Mouse (Mus musculus): ENCODE measurements around the gene Susd1. TPM values are rescaled to one million over a fixed set of nuclear protein-coding genes. Genes with fewer than 3 reads are reported as not detected.

The Susd1 gene
- polyA plus RNA-seq, 1 experiment from 2014 or later = 2.1 TPM

DNA sequence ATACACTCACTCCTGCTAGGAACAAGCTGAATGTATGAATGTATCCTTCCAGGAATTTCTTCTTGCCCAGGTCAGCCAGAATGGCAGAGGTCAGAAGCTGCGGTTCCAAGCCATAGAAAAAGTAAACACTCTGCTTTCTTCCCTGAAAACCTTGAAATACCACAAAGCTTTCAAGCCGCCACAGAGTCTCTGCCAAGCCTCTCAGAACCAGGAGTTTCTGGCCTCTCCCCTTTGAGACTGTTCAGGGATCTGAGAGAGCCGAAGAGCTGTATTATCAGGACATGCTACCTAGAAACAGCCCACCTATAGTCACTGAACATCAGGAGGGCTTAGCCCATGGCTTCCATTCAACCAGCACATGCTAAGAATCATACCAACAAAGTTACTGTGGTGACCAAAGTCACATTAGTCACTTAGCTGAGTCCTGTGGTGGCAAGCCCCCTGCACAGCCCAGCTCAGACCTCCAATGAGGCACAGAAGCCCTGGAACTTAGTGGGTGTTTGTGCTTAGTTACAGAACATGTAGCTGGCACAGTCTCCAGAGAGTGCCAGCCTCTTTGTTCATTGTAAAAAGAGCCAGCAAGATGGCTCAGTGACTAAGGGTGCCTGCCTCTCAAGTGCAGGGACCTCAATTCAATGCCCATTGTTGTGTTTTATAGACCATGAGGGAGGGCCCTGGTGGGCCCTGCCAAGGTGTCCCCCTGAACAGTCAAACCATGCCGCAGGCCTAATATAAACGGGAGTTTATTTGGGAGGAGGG, 16.2 kb downstream of the Susd1 start:
- no peak overlapping the region for H3K9ac ChIP-seq (ENCODE audit: low read depth, low read length)
- H3K36me3 ChIP-seq (ENCODE audit: control insufficient read depth, insufficient read depth, low read length) = no peaks in the 10 kb centered on the region
- H3K4me2 ChIP-seq (ENCODE audit: low read depth, low read length) = no peak overlapping the region
- no peak overlapping the region for H3K27ac ChIP-seq (replicated peaks; ENCODE audit: low read depth, low read length)
- 56% methylated on average over 5 of the region's 5 CpGs for WGBS
- H3K9me3 ChIP-seq (ENCODE audit: control insufficient read depth, low read length) = no peaks in the 10 kb centered on the region
- no peaks in the 10 kb centered on the region for H3K27me3 ChIP-seq (replicated peaks; ENCODE audit: control insufficient read depth, insufficient read depth, low read length)
- no peaks in the 10 kb centered on the region for H3K4me1 ChIP-seq (ENCODE audit: control insufficient read depth, insufficient read depth, low read length)
- H3K4me3 ChIP-seq (ENCODE audit: low read depth, low read length) = no peak overlapping the region
- DNase-seq (ENCODE audit: low spot score) (no peak), ATAC-seq (ENCODE audit: low read depth) (no peak)

- Histone ChIP-seq H3K27me3 (replicated peaks; ENCODE audit: control insufficient read depth, insufficient read depth, low read length) (no peaks in the 10 kb centered on the region), H3K4me3 (ENCODE audit: low read depth, low read length) (no peak overlapping the region), H3K9ac (ENCODE audit: low read depth, low read length) (no peak overlapping the region), H3K36me3 (ENCODE audit: control insufficient read depth, insufficient read depth, low read length) (no peaks in the 10 kb centered on the region), H3K9me3 (ENCODE audit: control insufficient read depth, low read length) (no peaks in the 10 kb centered on the region), H3K4me2 (ENCODE audit: low read depth, low read length) (no peak overlapping the region), H3K27ac (replicated peaks; ENCODE audit: low read depth, low read length) (no peak overlapping the region), H3K4me1 (ENCODE audit: control insufficient read depth, insufficient read depth, low read length) (no peaks in the 10 kb centered on the region)
- ATAC-seq (ENCODE audit: low read depth) (no peak), DNase-seq (ENCODE audit: low spot score) (no peak)
- 65% methylated on average over 5 of the region's 5 CpGs for WGBS
Measured at GRCm38 (mm10) chr4:59421369-59421746, 17.1 kb downstream of the Susd1 start.

- no peak overlapping the region for H3K9ac ChIP-seq (ENCODE audit: low read depth, low read length)
- DNase-seq (ENCODE audit: low spot score) = no peak
- no peak overlapping the region for H3K27ac ChIP-seq (replicated peaks; ENCODE audit: low read depth, low read length)
- H3K9me3 ChIP-seq (ENCODE audit: control insufficient read depth, low read length) = no peaks in the 10 kb centered on the region
- ATAC-seq (ENCODE audit: low read depth) = no peak
- no peaks in the 10 kb centered on the region for H3K27me3 ChIP-seq (replicated peaks; ENCODE audit: control insufficient read depth, insufficient read depth, low read length)
- no peak overlapping the region for H3K4me3 ChIP-seq (ENCODE audit: low read depth, low read length)
- no peaks in the 10 kb centered on the region for H3K4me1 ChIP-seq (ENCODE audit: control insufficient read depth, insufficient read depth, low read length)
- H3K4me2 ChIP-seq (ENCODE audit: low read depth, low read length) = no peak overlapping the region
- 76% methylated on average over 7 of the region's 7 CpGs for WGBS
- no peaks in the 10 kb centered on the region for H3K36me3 ChIP-seq (ENCODE audit: control insufficient read depth, insufficient read depth, low read length)
Measured at GRCm38 (mm10) chr4:59420695-59421368, 17.6 kb downstream of the Susd1 start.

- Histone ChIP-seq H3K4me1 (ENCODE audit: control insufficient read depth, insufficient read depth, low read length) (no peaks in the 10 kb centered on the region), H3K4me2 (ENCODE audit: low read depth, low read length) (no peak overlapping the region), H3K27ac (replicated peaks; ENCODE audit: low read depth, low read length) (no peak overlapping the region), H3K9ac (ENCODE audit: low read depth, low read length) (no peak overlapping the region), H3K9me3 (ENCODE audit: control insufficient read depth, low read length) (no peaks in the 10 kb centered on the region), H3K36me3 (ENCODE audit: control insufficient read depth, insufficient read depth, low read length) (no peaks in the 10 kb centered on the region), H3K27me3 (replicated peaks; ENCODE audit: control insufficient read depth, insufficient read depth, low read length) (no peaks in the 10 kb centered on the region), H3K4me3 (ENCODE audit: low read depth, low read length) (no peak overlapping the region)
- ATAC-seq (ENCODE audit: low read depth) (no peak), DNase-seq (ENCODE audit: low spot score) (no peak)
- 70% methylated on average over 4 of the region's 4 CpGs for WGBS
Measured at GRCm38 (mm10) chr4:59419211-59419610, 19.2 kb downstream of the Susd1 start.

DNA sequence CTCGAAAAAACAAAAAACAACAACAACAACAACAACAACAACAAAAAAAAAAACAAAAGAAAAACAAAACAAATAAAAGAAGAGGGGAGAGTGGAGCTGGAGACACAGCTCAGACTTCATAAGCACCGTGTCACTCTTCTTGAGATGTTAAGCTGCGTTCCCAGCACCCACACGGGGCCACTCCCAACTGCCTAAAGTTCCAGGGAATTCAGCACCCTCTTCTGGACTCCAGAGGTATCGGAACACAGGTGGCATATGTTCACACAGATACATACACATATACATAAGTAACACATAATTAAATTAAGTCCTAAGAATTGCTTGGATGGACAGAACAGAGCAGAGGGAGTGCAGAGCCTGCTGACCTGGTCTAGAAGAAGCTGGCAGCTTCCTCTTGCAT, 25.0 kb downstream of the Susd1 start:
- H3K4me3 ChIP-seq (ENCODE audit: low read depth, low read length) = no peak overlapping the region
- H3K4me2 ChIP-seq (ENCODE audit: low read depth, low read length) = no peak overlapping the region
- H3K4me1 ChIP-seq (ENCODE audit: control insufficient read depth, insufficient read depth, low read length) = no peaks in the 10 kb centered on the region
- WGBS = 88% methylated on average over 5 of the region's 5 CpGs
- no peak overlapping the region for H3K9ac ChIP-seq (ENCODE audit: low read depth, low read length)
- H3K27ac ChIP-seq (replicated peaks; ENCODE audit: low read depth, low read length) = no peak overlapping the region
- ATAC-seq (ENCODE audit: low read depth) (no peak), DNase-seq (ENCODE audit: low spot score) (no peak)
- no peaks in the 10 kb centered on the region for H3K27me3 ChIP-seq (replicated peaks; ENCODE audit: control insufficient read depth, insufficient read depth, low read length)
- H3K9me3 ChIP-seq (ENCODE audit: control insufficient read depth, low read length) = no peaks in the 10 kb centered on the region
- no peaks in the 10 kb centered on the region for H3K36me3 ChIP-seq (ENCODE audit: control insufficient read depth, insufficient read depth, low read length)

- Histone ChIP-seq H3K4me3 (ENCODE audit: low read depth, low read length) (no peak overlapping the region), H3K36me3 (ENCODE audit: control insufficient read depth, insufficient read depth, low read length) (no peaks in the 10 kb centered on the region), H3K27me3 (replicated peaks; ENCODE audit: control insufficient read depth, insufficient read depth, low read length) (no peaks in the 10 kb centered on the region), H3K9ac (ENCODE audit: low read depth, low read length) (no peak overlapping the region), H3K4me2 (ENCODE audit: low read depth, low read length) (no peak overlapping the region), H3K4me1 (ENCODE audit: control insufficient read depth, insufficient read depth, low read length) (no peaks in the 10 kb centered on the region), H3K27ac (replicated peaks; ENCODE audit: low read depth, low read length) (no peak overlapping the region), H3K9me3 (ENCODE audit: control insufficient read depth, low read length) (no peaks in the 10 kb centered on the region)
- ATAC-seq (ENCODE audit: low read depth) (no peak), DNase-seq (ENCODE audit: low spot score) (no peak)
- WGBS = 74% methylated on average over 9 of the region's 9 CpGs
Measured at GRCm38 (mm10) chr4:59411153-59411552, 27.3 kb downstream of the Susd1 start.

DNA sequence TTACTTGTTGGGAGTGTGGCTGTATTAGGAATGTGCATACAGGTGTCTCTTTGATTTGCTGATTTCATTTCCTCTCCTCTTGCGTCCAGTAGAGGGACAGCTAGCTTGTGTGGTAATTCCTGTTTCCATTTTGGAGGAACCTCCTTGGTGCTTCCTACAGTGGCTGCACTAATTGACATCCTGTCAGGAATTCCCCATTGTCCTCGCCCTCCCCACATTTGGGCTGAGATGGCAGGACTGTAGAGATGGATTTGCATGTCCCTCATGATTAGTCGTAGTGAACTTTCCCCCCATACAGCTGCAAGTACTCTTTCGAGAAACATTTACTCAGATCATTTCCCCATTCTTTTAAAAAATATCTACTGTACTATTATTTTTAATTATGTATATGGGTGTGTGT, 30.7 kb downstream of the Susd1 start:
- Histone ChIP-seq H3K4me3 (ENCODE audit: low read depth, low read length) (no peak overlapping the region), H3K27ac (replicated peaks; ENCODE audit: low read depth, low read length) (no peak overlapping the region), H3K36me3 (ENCODE audit: control insufficient read depth, insufficient read depth, low read length) (no peaks in the 10 kb centered on the region), H3K9me3 (ENCODE audit: control insufficient read depth, low read length) (no peaks in the 10 kb centered on the region), H3K9ac (ENCODE audit: low read depth, low read length) (no peak overlapping the region), H3K27me3 (replicated peaks; ENCODE audit: control insufficient read depth, insufficient read depth, low read length) (no peaks in the 10 kb centered on the region), H3K4me1 (ENCODE audit: control insufficient read depth, insufficient read depth, low read length) (peaks cover 5% of the 10 kb centered on the region; the same call in 1 of the 2 replicates), H3K4me2 (ENCODE audit: low read depth, low read length) (no peak overlapping the region)
- 80% methylated on average over 4 of the region's 4 CpGs for WGBS
- ATAC-seq (ENCODE audit: low read depth) (no peak), DNase-seq (ENCODE audit: low spot score) (no peak)

DNA sequence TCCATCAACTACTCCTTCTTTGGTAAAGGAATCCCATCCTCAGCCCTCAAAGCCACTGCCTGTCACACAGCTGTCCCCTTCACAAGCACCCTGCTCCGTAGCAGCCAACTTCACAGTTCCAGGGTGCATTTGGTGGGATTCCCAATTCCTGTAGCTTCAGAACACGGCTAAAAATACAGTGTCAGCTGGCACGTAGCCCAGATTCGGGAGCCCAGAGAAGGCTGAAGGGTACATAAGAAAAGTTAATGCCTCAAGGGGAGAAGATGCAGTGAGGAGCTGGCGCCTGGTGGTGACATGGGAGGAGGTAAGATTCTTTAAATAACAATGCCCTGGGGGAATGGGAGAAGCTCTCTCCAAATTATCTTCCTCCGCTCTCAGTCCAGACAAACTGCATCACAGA, 34.1 kb downstream of the Susd1 start:
- 0 out of 2 replicates have a peak overlapping the region, but pooled peaks have one; percentile 14 for H3K4me2 ChIP-seq (ENCODE audit: low read depth, low read length)

More for the DNA sequence above, 34.1 kb downstream of the Susd1 start:
- Histone ChIP-seq H3K9me3 (ENCODE audit: control insufficient read depth, low read length) (no peaks in the 10 kb centered on the region), H3K4me1 (ENCODE audit: control insufficient read depth, insufficient read depth, low read length) (peaks cover 5% of the 10 kb centered on the region; the same call in 1 of the 2 replicates), H3K9ac (ENCODE audit: low read depth, low read length) (no peak overlapping the region), H3K36me3 (ENCODE audit: control insufficient read depth, insufficient read depth, low read length) (no peaks in the 10 kb centered on the region), H3K27ac (replicated peaks; ENCODE audit: low read depth, low read length) (no peak overlapping the region), H3K27me3 (replicated peaks; ENCODE audit: control insufficient read depth, insufficient read depth, low read length) (no peaks in the 10 kb centered on the region), H3K4me3 (ENCODE audit: low read depth, low read length) (no peak overlapping the region)
- DNase-seq (ENCODE audit: low spot score) (peak; percentile 74), ATAC-seq (ENCODE audit: low read depth) (peak; percentile 41; the same call in 1 of the 2 replicates)
- WGBS = 28% methylated on average over 6 of the region's 6 CpGs
